Mouse (Mus musculus) CH12.LX (cell line): ENCODE measurements around the gene Exosc10.

Experiments
- CTCF ChIP-seq, 2 experiments: IDR thresholded peaks in 1 of 2; conservative IDR thresholded peaks in 1 of 2; 2 replicates each; pipeline ENCODE4 v1.5.1; 2011 to 2012; ENCODE audit warnings: low read depth in 2 of 2, low read length in 2 of 2, improper control_type of control experiment in 1 of 2, inconsistent platforms in 1 of 2, mild to moderate bottlenecking in 1 of 2, moderate library complexity in 1 of 2
- EP300 ChIP-seq: IDR thresholded peaks from 2 replicates; pipeline ENCODE4 v1.6.1; 2011; ENCODE audit warnings: low read length, improper control_type of control experiment
- KAT2A ChIP-seq: IDR thresholded peaks from 2 replicates; pipeline ENCODE4 v1.6.1; 2012; ENCODE audit warnings: low read length, improper control_type of control experiment, inconsistent platforms; ENCODE audit not compliant: insufficient replicate concordance
- MAFK ChIP-seq: IDR thresholded peaks from 2 replicates; pipeline ENCODE4 v1.6.1; 2011; ENCODE audit warnings: low read length, improper control_type of control experiment; ENCODE audit not compliant: insufficient replicate concordance
- NELFE ChIP-seq: IDR thresholded peaks from 2 replicates; pipeline ENCODE4 v1.6.1; 2011; ENCODE audit warnings: low read depth, low read length, improper control_type of control experiment
- RCOR1 ChIP-seq: conservative IDR thresholded peaks from 2 replicates; pipeline ENCODE4 v1.6.1; 2012; ENCODE audit warnings: low read depth, mild to moderate bottlenecking, inconsistent platforms, low read length, improper control_type of control experiment
- SIN3A ChIP-seq: IDR thresholded peaks from 2 replicates; pipeline ENCODE4 v1.6.1; 2012; ENCODE audit warnings: low read length, improper control_type of control experiment, inconsistent platforms
- UBTF ChIP-seq: IDR thresholded peaks from 2 replicates; pipeline ENCODE4 v1.6.1; 2012; ENCODE audit warnings: low read depth, mild to moderate bottlenecking, inconsistent platforms, low read length, improper control_type of control experiment, moderate library complexity

GRCm38 (mm10) chr4:148581422-148581821 lies 23.2 kb downstream of the Exosc10 start:
- no peak for TF ChIP-seq MAFK
- no peak for TF ChIP-seq SIN3A
- TF ChIP-seq UBTF = no peak
- no peak for TF ChIP-seq KAT2A
- TF ChIP-seq CTCF (conservative IDR thresholded peaks at IDR 0.05 in 1 of 2, IDR thresholded peaks at IDR 0.05 in 1 of 2; ENCODE audit: low read depth in 2 of 2, low read length in 2 of 2) = no peak
- TF ChIP-seq NELFE = no peak
- no peak for TF ChIP-seq EP300
- TF ChIP-seq RCOR1 = no peak
